Mouse (Mus musculus): ENCODE results near the gene Etv1. TPM values are rescaled to one million over a fixed set of nuclear protein-coding genes. Genes with fewer than 3 reads are reported as not detected.
A peak's percentile ranks its signal among the peaks of the same experiment; 100 is the strongest.

Etv1 gene
- 27.9 and 31.5 TPM in 2 replicates for polyA plus RNA-seq (2014; fragmentation: Nextera tagmentation; extraction: Ambion mirVana)

DNA sequence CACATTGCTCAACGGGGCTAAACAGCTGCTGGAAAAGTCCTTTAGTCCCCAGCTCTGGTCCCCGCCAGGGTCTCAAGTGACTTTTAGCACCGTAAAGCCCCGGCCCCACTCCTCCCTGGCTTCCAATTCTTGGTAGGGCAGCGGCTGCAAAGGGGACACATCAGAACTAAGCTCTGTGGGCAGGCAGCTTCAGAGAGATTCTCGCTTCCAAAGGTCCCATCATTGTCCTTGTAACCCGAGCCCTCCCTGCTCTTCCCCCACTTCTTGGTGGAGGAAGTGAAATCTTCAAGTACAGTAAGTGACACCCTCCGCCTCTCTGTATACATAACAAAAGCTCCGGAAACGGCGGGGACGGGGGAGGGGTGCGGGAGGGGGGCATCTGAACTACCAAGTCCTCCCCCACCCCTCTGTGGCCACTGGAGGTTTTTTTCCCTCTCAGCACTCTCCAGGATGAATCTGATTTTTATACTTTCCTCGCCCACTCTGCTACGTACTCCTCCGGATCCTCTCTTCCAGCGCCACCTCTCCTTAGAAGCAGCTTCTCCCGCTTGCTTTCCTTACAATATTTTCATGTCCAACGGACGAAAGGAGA, at the start of gene Etv1:
Gene Etv1 (plus strand): TSS at position 195 of the 592 bp plus-strand sequence.
- Histone ChIP-seq H3K4me1 (ENCODE audit: control insufficient read depth, insufficient read depth, low read length) (no peaks in the 10 kb centered on the region), H3K9ac (replicated peaks; ENCODE audit: low read length) (peak within 1 kb of the TSS; percentile 77), H3K4me2 (ENCODE audit: low read depth, low read length) (peak within 1 kb of the TSS; percentile 85), H3K27me3 (ENCODE audit: control insufficient read depth, insufficient read depth, low read length) (no peaks in the 10 kb centered on the region), H3K4me3 (ENCODE audit: low read depth, low read length) (peak within 1 kb of the TSS; percentile 55), H3K9me3 (replicated peaks; ENCODE audit: control insufficient read depth, low read length) (no peaks in the 10 kb centered on the region), H3K36me3 (replicated peaks; ENCODE audit: control insufficient read depth, insufficient read depth, low read depth, low read length) (no peaks in the 10 kb centered on the region), H3K27ac (replicated peaks; ENCODE audit: low read depth, low read length) (peak within 1 kb of the TSS; percentile 90)
- WGBS, result under 1% methylated on average over 20 of the region's 20 CpGs
- ATAC-seq (replicated peaks; ENCODE audit: insufficient number of reproducible peaks, low FRiP score, low TSS enrichment, low read depth) (peak; percentile 64), DNase-seq (ENCODE audit: low spot score) (peak; percentile 80)

DNA sequence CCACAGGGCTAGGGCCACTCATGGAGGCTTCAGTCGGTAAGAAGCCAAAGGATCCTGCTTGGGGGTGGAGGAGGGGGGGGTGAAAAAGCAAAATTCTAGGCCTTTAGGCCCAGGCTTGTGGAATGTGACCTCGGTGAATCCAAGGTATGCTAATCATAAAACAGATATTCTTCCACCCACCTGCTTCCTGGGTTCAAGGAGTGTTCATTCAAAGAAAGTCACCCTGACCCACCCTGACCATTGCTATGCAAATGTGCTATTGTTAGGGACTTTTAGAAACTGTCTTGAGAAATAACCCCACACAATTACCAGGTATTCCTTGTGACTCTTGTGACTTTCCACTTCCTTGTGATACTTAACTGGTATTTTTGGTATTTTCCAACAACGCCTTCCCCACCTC, 49.5 kb upstream of the Etv1 start:
- no peaks in the 10 kb centered on the region for H3K27me3 ChIP-seq (ENCODE audit: control insufficient read depth, insufficient read depth, low read length)
- H3K36me3 ChIP-seq (replicated peaks; ENCODE audit: control insufficient read depth, insufficient read depth, low read depth, low read length), result no peaks in the 10 kb centered on the region
- DNase-seq (ENCODE audit: low spot score) (no peak), ATAC-seq (replicated peaks; ENCODE audit: insufficient number of reproducible peaks, low FRiP score, low TSS enrichment, low read depth) (no peak)
- no peaks in the 10 kb centered on the region for H3K9me3 ChIP-seq (replicated peaks; ENCODE audit: control insufficient read depth, low read length)
- WGBS, result 86% methylated on average over 3 of the region's 3 CpGs
- no peak overlapping the region for H3K4me3 ChIP-seq (ENCODE audit: low read depth, low read length)
- H3K4me1 ChIP-seq (ENCODE audit: control insufficient read depth, insufficient read depth, low read length), result no peaks in the 10 kb centered on the region
- H3K27ac ChIP-seq (replicated peaks; ENCODE audit: low read depth, low read length), result no peak overlapping the region
- no peak overlapping the region for H3K4me2 ChIP-seq (ENCODE audit: low read depth, low read length)
- no peak overlapping the region for H3K9ac ChIP-seq (replicated peaks; ENCODE audit: low read length)

DNA sequence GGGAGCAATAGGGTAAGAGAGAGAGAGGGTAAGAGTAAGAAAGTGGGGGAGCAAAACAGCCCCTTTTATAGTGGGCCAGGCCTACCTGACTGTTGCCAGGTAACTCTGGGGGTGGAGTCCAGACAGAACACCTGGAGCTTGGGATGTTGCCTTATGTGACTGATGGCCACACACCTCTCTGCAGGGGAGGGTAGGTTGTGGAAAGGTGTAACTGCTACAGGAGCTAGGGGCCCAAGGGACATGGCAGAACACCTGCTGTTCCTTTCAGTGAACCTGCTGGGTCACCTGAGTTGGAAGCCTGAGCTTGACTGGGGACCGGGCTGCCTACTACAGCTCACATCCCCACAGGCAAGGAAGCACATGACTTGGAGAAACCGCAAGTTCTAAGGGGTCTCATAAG, 48.4 kb upstream of the Etv1 start:
- Histone ChIP-seq H3K4me3 (ENCODE audit: low read depth, low read length) (no peak overlapping the region), H3K4me2 (ENCODE audit: low read depth, low read length) (no peak overlapping the region), H3K9me3 (replicated peaks; ENCODE audit: control insufficient read depth, low read length) (no peaks in the 10 kb centered on the region), H3K27me3 (ENCODE audit: control insufficient read depth, insufficient read depth, low read length) (no peaks in the 10 kb centered on the region), H3K36me3 (replicated peaks; ENCODE audit: control insufficient read depth, insufficient read depth, low read depth, low read length) (no peaks in the 10 kb centered on the region), H3K9ac (replicated peaks; ENCODE audit: low read length) (no peak overlapping the region), H3K27ac (replicated peaks; ENCODE audit: low read depth, low read length) (no peak overlapping the region), H3K4me1 (ENCODE audit: control insufficient read depth, insufficient read depth, low read length) (no peaks in the 10 kb centered on the region)
- DNase-seq (ENCODE audit: low spot score), result no peak
- no peak for ATAC-seq (replicated peaks; ENCODE audit: insufficient number of reproducible peaks, low FRiP score, low TSS enrichment, low read depth)
- 84% methylated on average over 2 of the region's 2 CpGs for WGBS

DNA sequence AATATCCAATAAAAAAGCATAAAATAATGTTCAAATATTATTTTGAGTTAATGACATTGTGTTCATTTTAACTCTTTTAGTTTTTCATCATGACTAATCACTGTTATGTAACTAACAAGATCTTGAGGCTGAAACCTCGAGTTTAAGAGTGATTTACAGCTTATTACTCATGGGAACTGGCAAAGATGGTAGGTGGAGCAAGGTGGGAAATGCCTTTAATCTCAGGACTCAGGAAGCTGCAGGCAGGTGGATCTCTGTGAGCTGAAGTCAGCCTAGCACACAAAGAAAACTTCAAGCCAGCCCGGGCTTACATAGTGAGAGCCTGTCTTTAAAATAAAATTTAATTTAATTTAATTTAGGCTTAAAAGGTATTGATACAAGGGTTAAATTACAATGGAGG, 19.9 kb upstream of the Etv1 start:
- 40% methylated on average over 2 of the region's 2 CpGs for WGBS
- Histone ChIP-seq H3K4me2 (ENCODE audit: low read depth, low read length) (no peak overlapping the region), H3K4me3 (ENCODE audit: low read depth, low read length) (no peak overlapping the region), H3K9me3 (replicated peaks; ENCODE audit: control insufficient read depth, low read length) (no peaks in the 10 kb centered on the region), H3K27ac (replicated peaks; ENCODE audit: low read depth, low read length) (no peak overlapping the region), H3K27me3 (ENCODE audit: control insufficient read depth, insufficient read depth, low read length) (no peaks in the 10 kb centered on the region), H3K36me3 (replicated peaks; ENCODE audit: control insufficient read depth, insufficient read depth, low read depth, low read length) (no peaks in the 10 kb centered on the region), H3K9ac (replicated peaks; ENCODE audit: low read length) (no peak overlapping the region), H3K4me1 (ENCODE audit: control insufficient read depth, insufficient read depth, low read length) (no peaks in the 10 kb centered on the region)
- ATAC-seq (replicated peaks; ENCODE audit: insufficient number of reproducible peaks, low FRiP score, low TSS enrichment, low read depth) (no peak), DNase-seq (ENCODE audit: low spot score) (no peak)

DNA sequence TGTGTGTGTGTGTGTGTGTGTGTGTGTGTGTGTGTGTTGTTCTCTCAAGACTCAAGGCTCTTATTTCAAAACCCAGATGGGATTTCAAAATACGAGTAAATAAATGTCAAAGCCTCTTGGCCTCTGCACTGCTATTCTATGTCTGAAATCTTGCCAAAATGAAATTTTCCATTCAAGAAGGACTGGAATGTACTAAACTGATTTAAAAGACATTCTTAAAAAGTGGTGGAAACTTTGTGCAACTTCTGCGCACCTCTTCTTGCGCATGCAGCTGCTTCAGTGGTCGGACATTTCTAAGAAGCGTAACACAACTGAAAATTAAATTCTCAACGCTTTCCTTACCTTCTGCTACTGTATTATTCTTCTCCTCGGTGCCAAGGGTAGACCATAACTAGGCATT, 1.9 kb upstream of the Etv1 start:
- H3K36me3 ChIP-seq (replicated peaks; ENCODE audit: control insufficient read depth, insufficient read depth, low read depth, low read length), result no peaks in the 10 kb centered on the region
- no peak overlapping the region for H3K4me2 ChIP-seq (ENCODE audit: low read depth, low read length)
- H3K4me1 ChIP-seq (ENCODE audit: control insufficient read depth, insufficient read depth, low read length), result no peaks in the 10 kb centered on the region
- H3K27me3 ChIP-seq (ENCODE audit: control insufficient read depth, insufficient read depth, low read length), result no peaks in the 10 kb centered on the region
- 69% methylated on average over 7 of the region's 7 CpGs for WGBS
- H3K27ac ChIP-seq (replicated peaks; ENCODE audit: low read depth, low read length), result no peak overlapping the region
- ATAC-seq (replicated peaks; ENCODE audit: insufficient number of reproducible peaks, low FRiP score, low TSS enrichment, low read depth) (no peak), DNase-seq (ENCODE audit: low spot score) (no peak)
- H3K9me3 ChIP-seq (replicated peaks; ENCODE audit: control insufficient read depth, low read length), result no peaks in the 10 kb centered on the region
- H3K4me3 ChIP-seq (ENCODE audit: low read depth, low read length), result no peak overlapping the region
- H3K9ac ChIP-seq (replicated peaks; ENCODE audit: low read length), result no peak overlapping the region

DNA sequence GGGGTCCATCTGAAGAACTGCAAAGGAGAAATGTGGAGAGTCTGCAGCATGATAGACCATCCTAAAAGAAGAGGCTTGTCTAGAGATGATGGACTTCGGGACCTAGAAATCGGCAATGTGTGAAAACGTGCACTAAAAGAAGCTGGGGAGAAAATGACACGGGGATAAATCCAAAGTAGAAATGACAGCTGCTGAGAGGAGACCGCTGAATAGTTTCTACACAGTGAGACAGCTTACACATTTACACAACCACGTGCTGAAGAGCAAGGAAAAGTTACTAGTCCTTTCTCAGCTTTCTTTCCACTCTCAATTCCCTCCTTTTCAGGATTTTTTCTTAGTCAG, 1.3 kb upstream of the Etv1 start:
- Histone ChIP-seq H3K4me1 (ENCODE audit: control insufficient read depth, insufficient read depth, low read length) (no peaks in the 10 kb centered on the region), H3K9me3 (replicated peaks; ENCODE audit: control insufficient read depth, low read length) (no peaks in the 10 kb centered on the region), H3K36me3 (replicated peaks; ENCODE audit: control insufficient read depth, insufficient read depth, low read depth, low read length) (no peaks in the 10 kb centered on the region), H3K4me2 (ENCODE audit: low read depth, low read length) (peak overlapping the region; percentile 85), H3K4me3 (ENCODE audit: low read depth, low read length) (peak overlapping the region; percentile 55), H3K27ac (replicated peaks; ENCODE audit: low read depth, low read length) (no peak overlapping the region), H3K27me3 (ENCODE audit: control insufficient read depth, insufficient read depth, low read length) (no peaks in the 10 kb centered on the region), H3K9ac (replicated peaks; ENCODE audit: low read length) (peak overlapping the region; percentile 34)
- no peak for DNase-seq (ENCODE audit: low spot score)
- no peak for ATAC-seq (replicated peaks; ENCODE audit: insufficient number of reproducible peaks, low FRiP score, low TSS enrichment, low read depth)
- WGBS, result 8% methylated on average over 6 of the region's 6 CpGs

DNA sequence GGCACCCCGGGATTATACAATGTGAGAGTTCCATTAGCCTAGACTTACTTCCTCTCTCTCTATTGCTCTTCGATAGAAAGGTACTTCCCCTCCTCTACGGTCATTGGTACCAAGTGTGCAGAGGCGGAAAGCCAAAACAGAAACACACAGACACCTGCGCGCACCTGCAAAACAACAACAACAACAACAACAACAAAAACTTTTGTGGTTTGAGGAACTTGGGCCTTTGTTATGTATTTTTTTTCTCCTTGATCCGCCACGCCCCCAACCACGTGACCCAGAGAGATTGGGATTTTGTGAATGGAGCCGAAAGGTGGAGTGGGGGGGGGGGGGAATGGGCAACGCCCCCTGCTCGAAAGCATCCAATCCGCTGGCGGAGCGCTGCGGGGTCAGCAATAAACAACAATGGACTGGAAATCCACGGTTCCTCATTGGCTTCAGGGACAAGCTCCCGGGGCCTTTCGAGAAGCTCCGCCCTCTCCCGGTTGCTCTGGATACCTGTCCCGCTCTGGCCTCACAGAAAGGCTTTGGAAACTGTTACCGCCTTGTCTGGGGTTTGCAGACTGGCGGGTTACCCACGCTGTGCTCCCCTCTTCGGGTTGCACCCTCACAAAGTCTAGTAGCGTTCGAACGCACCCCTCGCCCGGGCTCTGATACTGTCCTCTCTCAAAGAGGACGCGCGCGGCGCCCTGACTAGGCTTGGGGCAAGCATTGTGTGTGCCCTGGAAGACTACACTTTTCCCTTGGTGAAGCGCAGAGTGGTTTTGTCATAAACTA, 693 bp upstream of the Etv1 start:
- under 1% methylated on average over 36 of the region's 37 CpGs for WGBS
- Histone ChIP-seq H3K27ac (replicated peaks; ENCODE audit: low read depth, low read length) (peak overlapping the region; percentile 90), H3K4me2 (ENCODE audit: low read depth, low read length) (peak overlapping the region; percentile 85), H3K9ac (replicated peaks; ENCODE audit: low read length) (peak overlapping the region; percentile 77), H3K4me1 (ENCODE audit: control insufficient read depth, insufficient read depth, low read length) (no peaks in the 10 kb centered on the region), H3K36me3 (replicated peaks; ENCODE audit: control insufficient read depth, insufficient read depth, low read depth, low read length) (no peaks in the 10 kb centered on the region), H3K4me3 (ENCODE audit: low read depth, low read length) (peak overlapping the region; percentile 55), H3K27me3 (ENCODE audit: control insufficient read depth, insufficient read depth, low read length) (no peaks in the 10 kb centered on the region), H3K9me3 (replicated peaks; ENCODE audit: control insufficient read depth, low read length) (no peaks in the 10 kb centered on the region)
- DNase-seq (ENCODE audit: low spot score), result peak; percentile 96
- peak; percentile 92 for ATAC-seq (replicated peaks; ENCODE audit: insufficient number of reproducible peaks, low FRiP score, low TSS enrichment, low read depth)

All from embryonic facial prominence, embryonic 11.5 days (tissue).